Mouse (Mus musculus) small intestine, adult 2 months (tissue): ENCODE data around the gene Stam2.

ENCODE experiments used
- CTCF ChIP-seq: fragments of 200-500 bp; IDR thresholded peaks from 2 replicates; pipeline ENCODE4 v1.5.1; 2012; ENCODE audit warnings: low read depth, mild to moderate bottlenecking, control low read depth, inconsistent platforms, low read length, moderate library complexity, mixed read lengths; ENCODE audit not compliant: insufficient replicate concordance, insufficient read length; ENCODE audit errors: extremely low read depth
- POLR2A ChIP-seq: fragments of 200-500 bp; IDR thresholded peaks from 2 replicates; pipeline ENCODE4 v1.6.1; 2012; ENCODE audit warnings: low read depth, mild to moderate bottlenecking, control low read depth, inconsistent platforms, low read length, moderate library complexity

DNA sequence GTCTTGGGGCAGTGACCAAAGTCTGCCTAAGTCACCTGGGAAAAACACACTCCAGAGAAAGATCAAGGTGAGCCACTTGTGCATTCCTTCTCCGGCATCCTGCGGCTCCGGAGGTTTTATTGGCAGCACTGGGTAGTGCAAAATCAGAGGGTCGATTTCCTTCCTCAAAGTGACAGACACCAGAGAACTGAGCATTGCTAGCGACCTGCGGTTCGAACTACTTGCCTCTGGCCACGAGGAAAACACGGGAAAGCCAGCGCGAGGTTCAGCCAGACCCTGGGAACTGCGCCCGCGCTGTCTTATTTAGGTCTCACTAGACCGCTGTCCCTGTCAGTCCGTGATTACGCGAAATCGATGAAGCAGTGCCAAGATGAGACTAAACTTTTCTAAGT is 67.2 kb downstream of the Stam2 start:
- no peak for TF ChIP-seq CTCF
- TF ChIP-seq POLR2A: no peak
